Mouse (Mus musculus): Measurements from ENCODE around the gene D630039A03Rik.

The D630039A03Rik gene

GRCm38 (mm10) chr4:57916201-57916661 is at the start of gene D630039A03Rik:
TSS of gene D630039A03Rik (minus strand) at chr4:57916297.
- DNase-seq = peak; percentile 57

GRCm38 (mm10) chr4:57965516-57965915 is 49.4 kb upstream of the D630039A03Rik start:
- DNase-seq = no peak

GRCm38 (mm10) chr4:57964143-57964542 is 48.0 kb upstream of the D630039A03Rik start:
- no peak for DNase-seq

- no peak for DNase-seq
Observed at GRCm38 (mm10) chr4:57959056-57959455, 43.0 kb upstream of the D630039A03Rik start.

- no peak for DNase-seq
Observed at GRCm38 (mm10) chr4:57958098-57958497, 42.0 kb upstream of the D630039A03Rik start.

- DNase-seq = peak; percentile 46
Observed at GRCm38 (mm10) chr4:57957200-57958085, 41.3 kb upstream of the D630039A03Rik start.

GRCm38 (mm10) chr4:57956029-57956960 is 40.2 kb upstream of the D630039A03Rik start, which contains the start of gene Txn1:
TSS of gene Txn1 (minus strand) at chr4:57956411.
- DNase-seq = peak; percentile 96

GRCm38 (mm10) chr4:57955544-57955958 is 39.5 kb upstream of the D630039A03Rik start:
- peak; percentile 66 for DNase-seq

GRCm38 (mm10) chr4:57954991-57955390 is 38.9 kb upstream of the D630039A03Rik start:
- DNase-seq = peak; percentile 29

GRCm38 (mm10) chr4:57954580-57954979 is 38.5 kb upstream of the D630039A03Rik start:
- peak; percentile 21 for DNase-seq

- no peak for DNase-seq
Observed at GRCm38 (mm10) chr4:57953796-57954195, 37.7 kb upstream of the D630039A03Rik start.

- no peak for DNase-seq
Observed at GRCm38 (mm10) chr4:57952891-57953290, 36.8 kb upstream of the D630039A03Rik start.

- no peak for DNase-seq
Observed at GRCm38 (mm10) chr4:57952416-57952815, 36.3 kb upstream of the D630039A03Rik start.

GRCm38 (mm10) chr4:57949866-57950265 is 33.8 kb upstream of the D630039A03Rik start:
- no peak for DNase-seq

- no peak for DNase-seq
Observed at GRCm38 (mm10) chr4:57947476-57947875, 31.4 kb upstream of the D630039A03Rik start.

GRCm38 (mm10) chr4:57947036-57947435 is 30.9 kb upstream of the D630039A03Rik start:
- no peak for DNase-seq

GRCm38 (mm10) chr4:57942892-57943291 is 26.8 kb upstream of the D630039A03Rik start:
- no peak for DNase-seq

- no peak for DNase-seq
Observed at GRCm38 (mm10) chr4:57940631-57941030, 24.5 kb upstream of the D630039A03Rik start.

GRCm38 (mm10) chr4:57937292-57937691 is 21.2 kb upstream of the D630039A03Rik start:
- no peak for DNase-seq

- no peak for DNase-seq
Observed at GRCm38 (mm10) chr4:57934181-57934580, 18.1 kb upstream of the D630039A03Rik start.

GRCm38 (mm10) chr4:57930559-57931170 is 14.6 kb upstream of the D630039A03Rik start:
- no peak for DNase-seq

GRCm38 (mm10) chr4:57927464-57928205 is 11.5 kb upstream of the D630039A03Rik start:
- peak; percentile 51 for DNase-seq

Measured in cerebellum, adult 9-10 months (tissue).